Mouse (Mus musculus) forebrain, embryonic 10.5 days (tissue): Measurements from ENCODE around the gene Olfr434. TPM values are rescaled to one million over a fixed set of nuclear protein-coding genes. Genes with fewer than 3 reads are reported as not detected.
"Not testable (repeated sequence)": the region's sequence is repeated elsewhere in the genome, so short reads cannot be mapped to it uniquely, and the experiment has no call there.

Experiments
- DNase-seq: peaks from one replicate; pipeline ENCODE4 v3.0.0-alpha.2; 2017; ENCODE audit warnings: low spot score; ENCODE audit errors: extremely low spot score
- H3K27ac ChIP-seq: fragments of 300-500 bp; sonication (generic); 2 replicates; pipeline ENCODE4 v1.5.1; 2016; ENCODE audit warnings: mild to moderate bottlenecking
- H3K27me3 ChIP-seq: fragments of 300-500 bp; sonication (generic); 2 replicates; pipeline ENCODE4 v1.6.1; 2016; ENCODE audit warnings: mild to moderate bottlenecking; ENCODE audit not compliant: poor library complexity, severe bottlenecking
- H3K36me3 ChIP-seq: fragments of 300-500 bp; sonication (generic); replicated peaks from 2 replicates; pipeline ENCODE4 v1.6.1; 2016; ENCODE audit warnings: mild to moderate bottlenecking, moderate library complexity
- H3K4me1 ChIP-seq: fragments of 300-500 bp; sonication (generic); 2 replicates; pipeline ENCODE4 v1.6.1; 2016
- H3K4me3 ChIP-seq: fragments of 300-500 bp; sonication (generic); 2 replicates; pipeline ENCODE4 v1.5.1; 2016; ENCODE audit warnings: mild to moderate bottlenecking, moderate library complexity
- H3K9me3 ChIP-seq: fragments of 300-500 bp; sonication (generic); 2 replicates; pipeline ENCODE4 v1.6.1; 2016; ENCODE audit warnings: mild to moderate bottlenecking, moderate library complexity
- WGBS: fragments of 180-500 bp; shearing (Covaris S2); methylation state at CpG from one replicate; pipeline ENCODE4 v1.1.7; 2016; 5-methylcytosine and 5-hydroxymethylcytosine counted together
- polyA plus RNA-seq: library from polyadenylated mRNA; unstranded; fragments of >200 nt; fragmentation: Nextera tagmentation; extraction: Ambion mirVana; gene quantifications from 2 replicates; pipeline ENCODE4 v1.2.1, GENCODE M21; 2016

Olfr434 gene
- not detected in 2 replicates for polyA plus RNA-seq

GRCm38 (mm10) chr6:43212873-43213272 lies at the start of gene Olfr434:
TSS of gene Olfr434 (plus strand) at chr6:43213021.
- not testable (repeated sequence) for H3K4me1 ChIP-seq, DNase-seq

GRCm38 (mm10) chr6:43167246-43167645 lies 45.6 kb upstream of the Olfr434 start:
- 90% methylated on average over 4 of the region's 4 CpGs for WGBS
- H3K36me3 ChIP-seq, result no peaks in the 10 kb centered on the region

More at GRCm38 (mm10) chr6:43212873-43213272, at the start of gene Olfr434:
- not testable (repeated sequence) for H3K9me3 ChIP-seq, H3K27ac ChIP-seq, H3K4me3 ChIP-seq, H3K27me3 ChIP-seq, H3K36me3 ChIP-seq

GRCm38 (mm10) chr6:43171840-43172239 lies 41.0 kb upstream of the Olfr434 start, which contains the start of gene Olfr13:
TSS of gene Olfr13 (plus strand) at chr6:43172140.
- WGBS, result 81% methylated on average over 4 of the region's 4 CpGs
- Histone ChIP-seq H3K27me3 (no peaks in the 10 kb centered on the region), H3K4me1 (no peaks in the 10 kb centered on the region), H3K36me3 (no peaks in the 10 kb centered on the region), H3K9me3 (no peaks in the 10 kb centered on the region), H3K4me3 (no peak within 1 kb of the TSS), H3K27ac (no peak within 1 kb of the TSS)
- no peak for DNase-seq

More at GRCm38 (mm10) chr6:43167246-43167645, 45.6 kb upstream of the Olfr434 start:
- Histone ChIP-seq H3K4me1 (no peaks in the 10 kb centered on the region), H3K27me3 (no peaks in the 10 kb centered on the region), H3K27ac (no peak overlapping the region), H3K4me3 (no peak overlapping the region), H3K9me3 (no peaks in the 10 kb centered on the region)
- no peak for DNase-seq

GRCm38 (mm10) chr6:43178129-43178528 lies 34.7 kb upstream of the Olfr434 start:
- no peak overlapping the region for H3K27ac ChIP-seq
- WGBS, result 88% methylated on average over 1 of the region's 1 CpGs
- no peak overlapping the region for H3K4me3 ChIP-seq

GRCm38 (mm10) chr6:43178584-43179501 lies 34.0 kb upstream of the Olfr434 start:
- Histone ChIP-seq H3K4me3 (no peak overlapping the region), H3K27ac (no peak overlapping the region), H3K36me3 (no peaks in the 10 kb centered on the region), H3K4me1 (no peaks in the 10 kb centered on the region), H3K9me3 (no peaks in the 10 kb centered on the region), H3K27me3 (no peaks in the 10 kb centered on the region)
- WGBS, result 76% methylated on average over 6 of the region's 6 CpGs
- no peak for DNase-seq

More at GRCm38 (mm10) chr6:43178129-43178528, 34.7 kb upstream of the Olfr434 start:
- Histone ChIP-seq H3K4me1 (no peaks in the 10 kb centered on the region), H3K27me3 (no peaks in the 10 kb centered on the region), H3K36me3 (no peaks in the 10 kb centered on the region), H3K9me3 (no peaks in the 10 kb centered on the region)
- no peak for DNase-seq

GRCm38 (mm10) chr6:43190986-43191385 lies 21.8 kb upstream of the Olfr434 start:
- H3K36me3 ChIP-seq, result no peaks in the 10 kb centered on the region
- no peaks in the 10 kb centered on the region for H3K27me3 ChIP-seq
- no peaks in the 10 kb centered on the region for H3K4me1 ChIP-seq
- no peak overlapping the region for H3K4me3 ChIP-seq
- DNase-seq, result no peak
- H3K27ac ChIP-seq, result no peak overlapping the region
- 89% methylated on average over 3 of the region's 3 CpGs for WGBS
- H3K9me3 ChIP-seq, result no peaks in the 10 kb centered on the region

GRCm38 (mm10) chr6:43196781-43197180 lies 16.0 kb upstream of the Olfr434 start, which contains the start of gene Olfr435:
TSS of gene Olfr435 (plus strand) at chr6:43197146.
- DNase-seq, result no peak
- no peaks in the 10 kb centered on the region for H3K27me3 ChIP-seq
- H3K27ac ChIP-seq, result no peak within 1 kb of the TSS
- H3K36me3 ChIP-seq, result no peaks in the 10 kb centered on the region
- no peak within 1 kb of the TSS for H3K4me3 ChIP-seq
- no peaks in the 10 kb centered on the region for H3K9me3 ChIP-seq
- no peaks in the 10 kb centered on the region for H3K4me1 ChIP-seq

- no peaks in the 10 kb centered on the region for H3K9me3 ChIP-seq
- no peak for DNase-seq
- no peaks in the 10 kb centered on the region for H3K36me3 ChIP-seq
- 90% methylated on average over 3 of the region's 3 CpGs for WGBS
- no peak overlapping the region for H3K27ac ChIP-seq
- H3K4me3 ChIP-seq, result no peak overlapping the region
- H3K27me3 ChIP-seq, result no peaks in the 10 kb centered on the region
- H3K4me1 ChIP-seq, result no peaks in the 10 kb centered on the region
Observed at GRCm38 (mm10) chr6:43198094-43198493, 14.7 kb upstream of the Olfr434 start.

GRCm38 (mm10) chr6:43202786-43203185 lies 10.0 kb upstream of the Olfr434 start:
- Histone ChIP-seq H3K4me1 (no peaks in the 10 kb centered on the region), H3K27me3 (no peaks in the 10 kb centered on the region), H3K27ac (no peak overlapping the region), H3K9me3 (no peaks in the 10 kb centered on the region), H3K4me3 (no peak overlapping the region), H3K36me3 (no peaks in the 10 kb centered on the region)
- no peak for DNase-seq

- H3K27ac ChIP-seq, result no peak overlapping the region
- no peaks in the 10 kb centered on the region for H3K9me3 ChIP-seq
- no peak overlapping the region for H3K4me3 ChIP-seq
- H3K27me3 ChIP-seq, result no peaks in the 10 kb centered on the region
- no peaks in the 10 kb centered on the region for H3K36me3 ChIP-seq
- 40% methylated on average over 2 of the region's 2 CpGs for WGBS
- no peaks in the 10 kb centered on the region for H3K4me1 ChIP-seq
- DNase-seq, result no peak
Observed at GRCm38 (mm10) chr6:43205355-43205754, 7.5 kb upstream of the Olfr434 start.

GRCm38 (mm10) chr6:43231255-43231654 lies 18.4 kb downstream of the Olfr434 start, which contains the start of gene Olfr47:
TSS of gene Olfr47 (plus strand) at chr6:43231529.
- H3K4me1 ChIP-seq, result not testable (repeated sequence)

GRCm38 (mm10) chr6:43242061-43242460 lies 29.2 kb downstream of the Olfr434 start:
- H3K27me3 ChIP-seq, result no peaks in the 10 kb centered on the region
- H3K4me3 ChIP-seq, result no peak overlapping the region
- no peaks in the 10 kb centered on the region for H3K9me3 ChIP-seq
- no peaks in the 10 kb centered on the region for H3K4me1 ChIP-seq
- H3K36me3 ChIP-seq, result no peaks in the 10 kb centered on the region
- 21% methylated on average over 4 of the region's 4 CpGs for WGBS
- DNase-seq, result no peak
- H3K27ac ChIP-seq, result no peak overlapping the region

More at GRCm38 (mm10) chr6:43231255-43231654, 18.4 kb downstream of the Olfr434 start, which contains the start of gene Olfr47:
- H3K9me3 ChIP-seq, H3K36me3 ChIP-seq, DNase-seq, H3K4me3 ChIP-seq, H3K27ac ChIP-seq, H3K27me3 ChIP-seq: not testable (repeated sequence)
- 90% methylated on average over 1 of the region's 1 CpGs for WGBS

GRCm38 (mm10) chr6:43247396-43247795 lies 34.6 kb downstream of the Olfr434 start:
- H3K4me3 ChIP-seq, result no peak overlapping the region
- no peak for DNase-seq
- H3K27me3 ChIP-seq, result no peaks in the 10 kb centered on the region
- no peaks in the 10 kb centered on the region for H3K9me3 ChIP-seq
- H3K36me3 ChIP-seq, result no peaks in the 10 kb centered on the region
- no peaks in the 10 kb centered on the region for H3K4me1 ChIP-seq
- 73% methylated on average over 3 of the region's 3 CpGs for WGBS
- H3K27ac ChIP-seq, result no peak overlapping the region
